Mouse (Mus musculus) intestine, embryonic 14.5 days (tissue): ENCODE measurements at regions not wholly inside any gene's neighbourhood (a gene's known extent, or its start where the extent isn't known, plus 50 kb on each side); places are given as distances from the start of the nearest gene placed in this dataset.
A peak's percentile ranks its signal among the peaks of the same experiment; 100 is the strongest.

Source experiments
- ATAC-seq: fragments of 200-750 bp; cut with Nextera tagmentation; replicated peaks from 2 replicates; pipeline ENCODE4 v1.8.0; 2017; ENCODE audit warnings: low read depth, moderate number of reproducible peaks, moderate TSS enrichment, moderate library complexity; ENCODE audit not compliant: low FRiP score, low TSS enrichment
- DNase-seq: peaks from one replicate; pipeline ENCODE4 v3.0.0-alpha.2; 2018; ENCODE audit warnings: low spot score
- H3K27ac ChIP-seq: fragments of 300-500 bp; sonication (generic); 2 replicates; pipeline ENCODE4 v1.5.1; 2014; ENCODE audit warnings: low read depth, mild to moderate bottlenecking, control low read depth
- H3K27me3 ChIP-seq: fragments of 300-500 bp; sonication (generic); replicated peaks from 2 replicates; pipeline ENCODE4 v1.6.1; 2014; ENCODE audit warnings: low read length, control low read depth; ENCODE audit not compliant: control insufficient read depth, insufficient read depth
- H3K36me3 ChIP-seq: fragments of 300-500 bp; sonication (generic); 2 replicates; pipeline ENCODE4 v1.6.1; 2014; ENCODE audit warnings: low read length, control low read depth; ENCODE audit not compliant: control insufficient read depth, insufficient read depth
- H3K4me1 ChIP-seq: fragments of 300-500 bp; sonication (generic); replicated peaks from 2 replicates; pipeline ENCODE4 v1.6.1; 2014; ENCODE audit warnings: low read length, control low read depth, mixed read lengths; ENCODE audit not compliant: control insufficient read depth, insufficient read depth
- H3K4me2 ChIP-seq: fragments of 300-500 bp; sonication (generic); 2 replicates; pipeline ENCODE4 v1.6.1; 2014; ENCODE audit warnings: low read length
- H3K4me3 ChIP-seq: fragments of 300-500 bp; sonication (generic); 2 replicates; pipeline ENCODE4 v1.5.1; 2014; ENCODE audit warnings: low read depth, low read length, control low read depth, mixed read lengths
- H3K9ac ChIP-seq: fragments of 300-500 bp; sonication (generic); 2 replicates; pipeline ENCODE4 v1.6.1; 2014; ENCODE audit warnings: mild to moderate bottlenecking, low read length
- H3K9me3 ChIP-seq: fragments of 300-500 bp; sonication (generic); 2 replicates; pipeline ENCODE4 v1.6.1; 2016; ENCODE audit warnings: low read length, control low read depth; ENCODE audit not compliant: control insufficient read depth
- WGBS: fragments of 180-500 bp; shearing (Covaris S2); extraction: QIAGEN DNeasy Blood & Tissue Kit; methylation state at CpG from one replicate; pipeline ENCODE4 v1.1.7; 2014; 5-methylcytosine and 5-hydroxymethylcytosine counted together

GRCm38 (mm10) chr16:10098511-10098910, 71.5 kb upstream of the Rpl39l start:
- no peaks in the 10 kb centered on the region for H3K27me3 ChIP-seq
- no peaks in the 10 kb centered on the region for H3K9me3 ChIP-seq
- no peaks in the 10 kb centered on the region for H3K4me1 ChIP-seq
- no peaks in the 10 kb centered on the region for H3K36me3 ChIP-seq
- H3K4me2 ChIP-seq = no peak overlapping the region
- 92% methylated on average over 11 of the region's 11 CpGs for WGBS
- no peak for ATAC-seq
- no peak overlapping the region for H3K9ac ChIP-seq
- H3K27ac ChIP-seq = no peak overlapping the region
- no peak overlapping the region for H3K4me3 ChIP-seq
- peak; percentile 24 for DNase-seq

GRCm38 (mm10) chr16:10088461-10089353, 81.3 kb upstream of the Rpl39l start:
- DNase-seq (peak; percentile 56), ATAC-seq (0 out of 2 replicates have a peak, but pooled peaks have one; percentile 23)
- WGBS = 62% methylated on average over 18 of the region's 18 CpGs
- Histone ChIP-seq H3K27ac (no peak overlapping the region), H3K36me3 (no peaks in the 10 kb centered on the region), H3K27me3 (no peaks in the 10 kb centered on the region), H3K4me3 (no peak overlapping the region), H3K4me2 (no peak overlapping the region), H3K9me3 (no peaks in the 10 kb centered on the region), H3K9ac (no peak overlapping the region), H3K4me1 (no peaks in the 10 kb centered on the region)

- H3K4me2 ChIP-seq = no peak overlapping the region
- H3K4me1 ChIP-seq = no peaks in the 10 kb centered on the region
- no peaks in the 10 kb centered on the region for H3K9me3 ChIP-seq
- H3K9ac ChIP-seq = no peak overlapping the region
- no peaks in the 10 kb centered on the region for H3K36me3 ChIP-seq
- ATAC-seq = no peak
- H3K27me3 ChIP-seq = no peaks in the 10 kb centered on the region
- peak; percentile 42 for DNase-seq
- H3K4me3 ChIP-seq = no peak overlapping the region
- H3K27ac ChIP-seq = no peak overlapping the region
- WGBS = 32% methylated on average over 1 of the region's 1 CpGs
Measured at GRCm38 (mm10) chr16:10086341-10086740, 83.7 kb upstream of the Rpl39l start.

- WGBS = 45% methylated on average over 5 of the region's 5 CpGs
- H3K4me2 ChIP-seq = no peak overlapping the region
- ATAC-seq = no peak
- H3K36me3 ChIP-seq = no peaks in the 10 kb centered on the region
- no peaks in the 10 kb centered on the region for H3K4me1 ChIP-seq
- no peaks in the 10 kb centered on the region for H3K27me3 ChIP-seq
- H3K4me3 ChIP-seq = no peak overlapping the region
- no peaks in the 10 kb centered on the region for H3K9me3 ChIP-seq
- H3K9ac ChIP-seq = no peak overlapping the region
- no peak overlapping the region for H3K27ac ChIP-seq
- DNase-seq = no peak
Measured at GRCm38 (mm10) chr16:10085429-10085828, 84.6 kb upstream of the Rpl39l start.

GRCm38 (mm10) chr16:10081751-10082150, 86.4 kb upstream of the Grin2a start:
- Histone ChIP-seq H3K36me3 (no peaks in the 10 kb centered on the region), H3K4me2 (no peak overlapping the region), H3K27ac (no peak overlapping the region), H3K4me3 (no peak overlapping the region), H3K9me3 (no peaks in the 10 kb centered on the region), H3K27me3 (no peaks in the 10 kb centered on the region), H3K4me1 (no peaks in the 10 kb centered on the region), H3K9ac (no peak overlapping the region)
- 50% methylated on average over 2 of the region's 2 CpGs for WGBS
- DNase-seq = no peak
- ATAC-seq = no peak

- no peak overlapping the region for H3K27ac ChIP-seq
- ATAC-seq (no peak), DNase-seq (no peak)
- no peaks in the 10 kb centered on the region for H3K9me3 ChIP-seq
- no peak overlapping the region for H3K4me3 ChIP-seq
- no peaks in the 10 kb centered on the region for H3K36me3 ChIP-seq
- 88% methylated on average over 7 of the region's 7 CpGs for WGBS
- H3K9ac ChIP-seq = no peak overlapping the region
- no peaks in the 10 kb centered on the region for H3K27me3 ChIP-seq
- no peaks in the 10 kb centered on the region for H3K4me1 ChIP-seq
- no peak overlapping the region for H3K4me2 ChIP-seq
Measured at GRCm38 (mm10) chr16:10080121-10080679, 84.8 kb upstream of the Grin2a start.

GRCm38 (mm10) chr16:10073158-10073557, 77.8 kb upstream of the Grin2a start:
- ATAC-seq = no peak
- Histone ChIP-seq H3K36me3 (no peaks in the 10 kb centered on the region), H3K4me1 (no peaks in the 10 kb centered on the region), H3K27me3 (no peaks in the 10 kb centered on the region), H3K4me3 (no peak overlapping the region), H3K27ac (no peak overlapping the region), H3K9ac (no peak overlapping the region), H3K4me2 (no peak overlapping the region), H3K9me3 (no peaks in the 10 kb centered on the region)
- DNase-seq = peak; percentile 73
- WGBS = 31% methylated on average over 6 of the region's 6 CpGs

GRCm38 (mm10) chr16:10063491-10063890, 68.1 kb upstream of the Grin2a start:
- Histone ChIP-seq H3K27ac (no peak overlapping the region), H3K4me3 (no peak overlapping the region), H3K4me1 (no peaks in the 10 kb centered on the region), H3K36me3 (no peaks in the 10 kb centered on the region), H3K9ac (no peak overlapping the region), H3K27me3 (no peaks in the 10 kb centered on the region), H3K4me2 (no peak overlapping the region), H3K9me3 (no peaks in the 10 kb centered on the region)
- no peak for ATAC-seq
- no peak for DNase-seq
- 49% methylated on average over 8 of the region's 8 CpGs for WGBS

GRCm38 (mm10) chr16:10058094-10058493, 62.7 kb upstream of the Grin2a start:
- Histone ChIP-seq H3K9ac (no peak overlapping the region), H3K9me3 (no peaks in the 10 kb centered on the region), H3K36me3 (no peaks in the 10 kb centered on the region), H3K27me3 (no peaks in the 10 kb centered on the region), H3K4me3 (no peak overlapping the region), H3K4me2 (no peak overlapping the region), H3K27ac (no peak overlapping the region), H3K4me1 (no peaks in the 10 kb centered on the region)
- 62% methylated on average over 4 of the region's 4 CpGs for WGBS
- DNase-seq (no peak), ATAC-seq (no peak)
